Mouse (Mus musculus): ENCODE data around the gene Ccdc158. TPM values are rescaled to one million over a fixed set of nuclear protein-coding genes. Genes with fewer than 3 reads are reported as not detected.

Ccdc158 gene
- polyA plus RNA-seq, 1 experiment from 2014 or later, result 0.75 TPM

GRCm38 (mm10) chr5:92621883-92622282 is 53.2 kb downstream of the Ccdc158 start:
- no peak for ATAC-seq (replicated peaks)
- H3K9me3 ChIP-seq, result no peaks in the 10 kb centered on the region
- 85% methylated on average over 5 of the region's 5 CpGs for WGBS
- no peak overlapping the region for H3K9ac ChIP-seq (replicated peaks)
- H3K4me1 ChIP-seq, result no peaks in the 10 kb centered on the region
- H3K27me3 ChIP-seq, result no peaks in the 10 kb centered on the region
- H3K4me3 ChIP-seq, result no peak overlapping the region
- no peak overlapping the region for H3K4me2 ChIP-seq (replicated peaks)
- H3K27ac ChIP-seq (replicated peaks), result no peak overlapping the region
- H3K36me3 ChIP-seq, result no peaks in the 10 kb centered on the region

DNA sequence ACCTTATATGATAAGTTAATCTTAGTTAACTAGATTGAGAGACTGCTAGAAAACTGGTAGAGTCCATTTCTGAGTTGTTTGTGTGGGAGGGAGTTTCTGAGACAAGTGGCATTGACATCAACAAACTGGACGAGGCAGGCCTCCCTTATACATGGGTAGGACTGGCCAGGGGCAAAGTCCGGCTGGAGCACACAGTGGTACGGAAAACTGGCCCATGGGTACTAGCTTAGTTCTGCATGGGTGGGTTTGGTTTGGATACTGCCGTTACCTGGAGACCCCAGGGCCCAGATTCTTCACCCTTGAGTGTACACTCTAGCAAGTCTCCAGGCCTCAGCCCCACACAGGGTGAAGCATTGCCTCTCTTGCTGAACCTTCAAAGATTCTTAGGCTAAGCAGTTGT is 62.3 kb downstream of the Ccdc158 start:
- Histone ChIP-seq H3K9me3 (no peaks in the 10 kb centered on the region), H3K4me3 (no peak overlapping the region), H3K9ac (replicated peaks) (no peak overlapping the region), H3K27ac (replicated peaks) (no peak overlapping the region), H3K27me3 (no peaks in the 10 kb centered on the region), H3K4me2 (replicated peaks) (no peak overlapping the region), H3K4me1 (no peaks in the 10 kb centered on the region), H3K36me3 (no peaks in the 10 kb centered on the region)
- 96% methylated on average over 4 of the region's 4 CpGs for WGBS
- no peak for ATAC-seq (replicated peaks)

GRCm38 (mm10) chr5:92607492-92608229 is 67.4 kb downstream of the Ccdc158 start:
- Histone ChIP-seq H3K27ac (replicated peaks) (no peak overlapping the region), H3K4me1 (peaks cover 8% of the 10 kb centered on the region; the same call in 1 of the 2 replicates), H3K4me3 (no peak overlapping the region), H3K36me3 (no peaks in the 10 kb centered on the region), H3K4me2 (replicated peaks) (no peak overlapping the region), H3K9me3 (no peaks in the 10 kb centered on the region), H3K9ac (replicated peaks) (no peak overlapping the region), H3K27me3 (no peaks in the 10 kb centered on the region)
- no peak for ATAC-seq (replicated peaks)
- 85% methylated on average over 5 of the region's 5 CpGs for WGBS

DNA sequence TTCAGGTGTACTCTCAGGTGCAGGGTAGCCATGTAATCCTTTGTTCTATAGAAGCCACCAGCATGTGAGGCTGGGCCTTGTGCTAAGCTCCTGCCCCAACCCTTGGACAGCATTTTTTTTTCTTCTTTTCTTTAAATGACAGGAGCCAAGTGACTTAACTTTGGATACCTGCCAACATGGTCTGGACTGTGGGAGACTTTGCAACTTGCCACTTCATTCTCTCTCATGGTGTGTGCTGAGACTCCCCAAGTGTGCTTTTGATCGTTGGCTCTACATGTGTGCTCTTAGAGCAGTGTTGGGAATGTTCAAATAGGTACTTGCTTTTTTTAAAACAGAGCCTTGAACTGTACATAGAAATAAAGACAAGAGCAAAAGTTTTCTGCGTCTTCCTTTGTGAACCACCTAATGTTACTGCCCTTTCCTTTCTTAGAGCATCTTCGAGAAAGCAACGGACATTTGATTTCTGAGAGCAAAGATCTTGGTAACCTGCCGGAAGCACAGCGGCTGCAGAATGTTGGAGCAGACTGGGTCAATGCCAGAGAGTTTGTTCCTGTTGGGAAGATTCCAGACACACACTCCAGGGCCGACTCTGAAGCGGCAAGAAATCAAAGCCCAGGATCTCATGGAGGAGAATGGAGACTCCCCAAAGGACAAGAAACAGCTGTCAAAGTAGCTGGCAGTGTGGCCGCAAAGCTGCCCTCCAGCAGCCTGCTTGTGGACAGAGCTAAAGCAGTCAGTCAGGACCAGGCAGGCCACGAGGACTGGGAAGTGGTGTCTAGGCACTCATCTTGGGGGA is 70.4 kb downstream of the Ccdc158 start:
- no peak for ATAC-seq (replicated peaks)
- 71% methylated on average over 10 of the region's 10 CpGs for WGBS

GRCm38 (mm10) chr5:92602691-92603690 is 72.1 kb downstream of the Ccdc158 start, which contains the start of gene Stbd1:
TSS of gene Stbd1 (plus strand) at chr5:92603041.
- Histone ChIP-seq H3K4me1 (peaks cover 12% of the 10 kb centered on the region; the same call in 1 of the 2 replicates), H3K27me3 (no peaks in the 10 kb centered on the region), H3K36me3 (no peaks in the 10 kb centered on the region), H3K27ac (replicated peaks) (no peak within 1 kb of the TSS), H3K9me3 (no peaks in the 10 kb centered on the region), H3K9ac (replicated peaks) (peak within 1 kb of the TSS; percentile 63), H3K4me3 (peak within 1 kb of the TSS; percentile 62), H3K4me2 (replicated peaks) (peak within 1 kb of the TSS; percentile 98)
- under 1% methylated on average over 63 of the region's 69 CpGs for WGBS
- peak; percentile 94 for ATAC-seq (replicated peaks)

More for the DNA sequence above, 70.4 kb downstream of the Ccdc158 start:
- Histone ChIP-seq H3K4me1 (peaks cover 12% of the 10 kb centered on the region; the same call in 1 of the 2 replicates), H3K9ac (replicated peaks) (no peak overlapping the region), H3K9me3 (no peaks in the 10 kb centered on the region), H3K27ac (replicated peaks) (no peak overlapping the region), H3K4me3 (no peak overlapping the region), H3K27me3 (no peaks in the 10 kb centered on the region), H3K36me3 (no peaks in the 10 kb centered on the region), H3K4me2 (replicated peaks) (no peak overlapping the region)

DNA sequence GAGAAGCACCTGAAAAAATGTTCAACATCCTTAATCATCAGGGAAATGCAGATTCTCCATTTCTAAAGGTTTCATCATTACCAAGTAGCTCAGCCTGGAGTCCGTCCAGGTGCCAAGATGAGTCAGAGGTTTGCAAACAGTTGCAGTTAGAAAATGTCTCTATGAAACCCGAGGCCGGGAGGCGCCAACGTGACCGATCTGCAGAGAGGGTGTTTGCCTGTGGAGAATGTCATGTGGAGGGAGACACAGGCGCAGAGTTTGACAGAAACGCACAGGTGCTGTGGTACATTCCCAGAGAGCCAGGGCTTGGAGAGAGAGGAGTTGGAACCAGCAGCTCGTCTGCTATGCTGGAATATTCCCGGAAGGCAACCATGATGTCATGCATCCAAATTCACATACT is 76.0 kb downstream of the Ccdc158 start:
- H3K9me3 ChIP-seq, result no peaks in the 10 kb centered on the region
- no peak overlapping the region for H3K27ac ChIP-seq (replicated peaks)
- ATAC-seq (replicated peaks), result no peak
- no peak overlapping the region for H3K9ac ChIP-seq (replicated peaks)
- 85% methylated on average over 10 of the region's 10 CpGs for WGBS
- no peaks in the 10 kb centered on the region for H3K27me3 ChIP-seq
- no peak overlapping the region for H3K4me2 ChIP-seq (replicated peaks)
- H3K4me1 ChIP-seq, result peaks cover 12% of the 10 kb centered on the region; the same call in 1 of the 2 replicates
- H3K4me3 ChIP-seq, result no peak overlapping the region
- no peaks in the 10 kb centered on the region for H3K36me3 ChIP-seq

DNA sequence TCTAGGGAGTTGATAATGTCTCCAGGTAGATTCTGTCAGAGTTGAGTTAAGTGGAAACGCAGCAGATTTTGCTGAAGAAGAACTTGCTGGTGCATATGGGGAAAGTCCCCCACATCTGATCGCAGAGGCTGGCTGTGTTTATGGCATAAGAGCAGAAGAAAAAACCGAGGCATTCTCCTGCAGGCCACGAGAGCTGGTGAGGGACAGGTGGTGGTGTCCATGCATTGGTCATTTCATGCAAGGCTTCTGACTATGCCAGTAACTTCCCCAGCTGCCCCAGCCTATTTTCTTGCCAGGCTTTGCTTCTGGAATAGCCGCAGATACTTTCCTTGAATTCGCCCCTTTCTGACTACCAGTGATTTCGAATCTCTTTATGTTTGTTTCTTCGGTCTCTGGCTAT is 78.2 kb downstream of the Ccdc158 start:
- WGBS, result 92% methylated on average over 8 of the region's 8 CpGs
- H3K27me3 ChIP-seq, result no peaks in the 10 kb centered on the region
- ATAC-seq (replicated peaks), result no peak

GRCm38 (mm10) chr5:92595026-92595425 is 80.0 kb downstream of the Ccdc158 start:
- no peak overlapping the region for H3K4me3 ChIP-seq
- no peak overlapping the region for H3K27ac ChIP-seq (replicated peaks)
- no peak for ATAC-seq (replicated peaks)
- H3K4me1 ChIP-seq, result no peaks in the 10 kb centered on the region
- no peak overlapping the region for H3K4me2 ChIP-seq (replicated peaks)
- H3K9me3 ChIP-seq, result no peaks in the 10 kb centered on the region
- no peaks in the 10 kb centered on the region for H3K36me3 ChIP-seq
- H3K27me3 ChIP-seq, result no peaks in the 10 kb centered on the region
- H3K9ac ChIP-seq (replicated peaks), result no peak overlapping the region
- WGBS, result 82% methylated on average over 5 of the region's 5 CpGs

More for the DNA sequence above, 78.2 kb downstream of the Ccdc158 start:
- Histone ChIP-seq H3K4me3 (no peak overlapping the region), H3K9me3 (no peaks in the 10 kb centered on the region), H3K36me3 (no peaks in the 10 kb centered on the region), H3K27ac (replicated peaks) (no peak overlapping the region), H3K9ac (replicated peaks) (no peak overlapping the region), H3K4me2 (replicated peaks) (no peak overlapping the region), H3K4me1 (no peaks in the 10 kb centered on the region)

GRCm38 (mm10) chr5:92585932-92586331 is 89.1 kb downstream of the Ccdc158 start:
- H3K4me1 ChIP-seq, result no peaks in the 10 kb centered on the region
- no peaks in the 10 kb centered on the region for H3K36me3 ChIP-seq
- H3K4me3 ChIP-seq, result no peak overlapping the region
- no peak for ATAC-seq (replicated peaks)
- H3K27ac ChIP-seq (replicated peaks), result no peak overlapping the region
- no peak overlapping the region for H3K4me2 ChIP-seq (replicated peaks)
- no peak overlapping the region for H3K9ac ChIP-seq (replicated peaks)
- H3K9me3 ChIP-seq, result no peaks in the 10 kb centered on the region
- H3K27me3 ChIP-seq, result no peaks in the 10 kb centered on the region
- WGBS, result 78% methylated on average over 10 of the region's 10 CpGs

GRCm38 (mm10) chr5:92579559-92579958 is 95.5 kb downstream of the Ccdc158 start:
- Histone ChIP-seq H3K27ac (replicated peaks) (no peak overlapping the region), H3K36me3 (no peaks in the 10 kb centered on the region), H3K4me3 (no peak overlapping the region), H3K4me2 (replicated peaks) (no peak overlapping the region), H3K9ac (replicated peaks) (no peak overlapping the region), H3K9me3 (no peaks in the 10 kb centered on the region), H3K27me3 (no peaks in the 10 kb centered on the region), H3K4me1 (no peaks in the 10 kb centered on the region)
- ATAC-seq (replicated peaks), result no peak
- 88% methylated on average over 14 of the region's 14 CpGs for WGBS

DNA sequence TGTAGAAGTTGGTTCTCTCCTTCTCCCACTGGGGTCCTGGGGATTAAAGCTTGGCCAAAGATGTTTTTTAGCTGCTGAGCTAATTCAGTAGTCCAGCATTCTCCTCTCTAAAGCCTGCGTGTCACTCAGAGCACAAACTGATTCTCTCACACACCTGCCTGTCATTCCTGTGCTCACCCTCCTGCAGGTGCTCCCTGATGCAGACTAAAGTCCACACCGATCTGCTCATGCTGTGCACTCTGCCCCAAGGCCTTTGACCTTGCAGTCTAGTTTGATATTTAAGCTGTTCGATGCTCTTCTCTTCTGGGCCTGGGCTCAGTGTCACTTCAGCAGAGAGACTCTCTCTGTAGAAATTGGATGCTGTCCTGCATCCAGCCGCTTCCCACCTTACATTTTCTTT is 103.8 kb downstream of the Ccdc158 start:
- Histone ChIP-seq H3K4me2 (replicated peaks) (no peak overlapping the region), H3K36me3 (no peaks in the 10 kb centered on the region), H3K9ac (replicated peaks) (no peak overlapping the region), H3K4me3 (no peak overlapping the region), H3K27ac (replicated peaks) (no peak overlapping the region), H3K27me3 (no peaks in the 10 kb centered on the region), H3K9me3 (no peaks in the 10 kb centered on the region), H3K4me1 (no peaks in the 10 kb centered on the region)
- ATAC-seq (replicated peaks), result no peak
- 93% methylated on average over 4 of the region's 4 CpGs for WGBS

All from forebrain, embryonic 15.5 days (tissue).